Mouse (Mus musculus) limb, embryonic 14.5 days (tissue): ENCODE results near the gene Jmjd4. TPM values are rescaled to one million over a fixed set of nuclear protein-coding genes. Genes with fewer than 3 reads are reported as not detected.

Source experiments
- ATAC-seq: fragments of 200-750 bp; cut with Nextera tagmentation; 2 replicates; pipeline ENCODE4 v1.8.0; 2017; ENCODE audit warnings: low read depth, moderate number of reproducible peaks, moderate TSS enrichment; ENCODE audit not compliant: low FRiP score
- DNase-seq: peaks from one replicate; pipeline ENCODE4 v3.0.0-alpha.2; 2015; ENCODE audit warnings: low spot score
- H3K27ac ChIP-seq: fragments of 300-500 bp; sonication (generic); replicated peaks from 2 replicates; pipeline ENCODE4 v1.5.1; 2014; ENCODE audit warnings: low read depth, mild to moderate bottlenecking, low read length, moderate library complexity, mixed read lengths
- H3K27me3 ChIP-seq: fragments of 300-500 bp; sonication (generic); 2 replicates; pipeline ENCODE4 v1.6.1; 2014; ENCODE audit warnings: low read length, mixed read lengths; ENCODE audit not compliant: control insufficient read depth, insufficient read depth
- H3K36me3 ChIP-seq: fragments of 300-500 bp; sonication (generic); 2 replicates; pipeline ENCODE4 v1.6.1; 2014; ENCODE audit warnings: mild to moderate bottlenecking, low read length, moderate library complexity, mixed read lengths; ENCODE audit not compliant: control insufficient read depth, insufficient read depth
- H3K4me1 ChIP-seq: fragments of 300-500 bp; sonication (generic); 2 replicates; pipeline ENCODE4 v1.6.1; 2014; ENCODE audit warnings: antibody characterized with exemption, low read length, mixed read lengths; ENCODE audit not compliant: control insufficient read depth, insufficient read depth
- H3K4me2 ChIP-seq: fragments of 300-500 bp; sonication (generic); replicated peaks from 2 replicates; pipeline ENCODE4 v1.6.1; 2014; ENCODE audit warnings: low read depth, mild to moderate bottlenecking, low read length, moderate library complexity; ENCODE audit not compliant: severe bottlenecking
- H3K4me3 ChIP-seq: fragments of 300-500 bp; sonication (generic); replicated peaks from 2 replicates; pipeline ENCODE4 v1.5.1; 2014; ENCODE audit warnings: low read length
- H3K9ac ChIP-seq: fragments of 300-500 bp; sonication (generic); 2 replicates; pipeline ENCODE4 v1.6.1; 2014; ENCODE audit warnings: mild to moderate bottlenecking, low read depth, low read length, moderate library complexity; ENCODE audit not compliant: severe bottlenecking
- H3K9me3 ChIP-seq: fragments of 300-500 bp; sonication (generic); 2 replicates; pipeline ENCODE4 v1.6.1; 2016; ENCODE audit warnings: low read length; ENCODE audit not compliant: control insufficient read depth
- POLR2A ChIP-seq: fragments of 200-500 bp; IDR thresholded peaks from 2 replicates; pipeline ENCODE4 v1.8.0; 2012; ENCODE audit warnings: inconsistent platforms, mild to moderate bottlenecking, moderate library complexity, borderline replicate concordance; ENCODE audit not compliant: insufficient read depth, insufficient read length; ENCODE audit errors: extremely low read depth
- WGBS: fragments of 180-500 bp; shearing (Covaris S2); extraction: QIAGEN DNeasy Blood & Tissue Kit; methylation state at CpG from one replicate; pipeline ENCODE4 v1.1.7; 2014; 5-methylcytosine and 5-hydroxymethylcytosine counted together
- polyA plus RNA-seq, 2 experiments: library from polyadenylated mRNA; depleted of rRNA in 1 of 2; stranded (reverse) in 1 of 2; unstranded in 1 of 2; fragments of >200 nt; fragmentation: Nextera tagmentation in 1 of 2; extraction: Ambion mirVana in 1 of 2; gene quantifications; 2 replicates each; pipeline versions ENCODE4 v1.2.1 to v1.2.3; 2012 to 2014

Gene Jmjd4
- polyA plus RNA-seq, 2 experiments = 11.5 to 11.7 TPM

- Histone ChIP-seq H3K9me3 (no peaks in the 10 kb centered on the region), H3K27me3 (no peaks in the 10 kb centered on the region), H3K36me3 (peaks cover 64% of the 10 kb centered on the region), H3K27ac (0 out of 2 replicates have a peak overlapping the region, but pooled peaks have one; percentile 13), H3K4me1 (no peaks in the 10 kb centered on the region), H3K9ac (no peak overlapping the region), H3K4me3 (no peak overlapping the region), H3K4me2 (no peak overlapping the region)
- peak; percentile 65 for DNase-seq
- ATAC-seq = 0 out of 2 replicates have a peak, but pooled peaks have one; percentile 37
- whole genome bisulfite sequencing = 32% methylated on average over 7 of the region's 7 CpGs
- no peak for TF ChIP-seq POLR2A
These were observed 24.2 kb upstream of the Jmjd4 start for GRCm38 (mm10) chr11:59425671-59426101.

DNA sequence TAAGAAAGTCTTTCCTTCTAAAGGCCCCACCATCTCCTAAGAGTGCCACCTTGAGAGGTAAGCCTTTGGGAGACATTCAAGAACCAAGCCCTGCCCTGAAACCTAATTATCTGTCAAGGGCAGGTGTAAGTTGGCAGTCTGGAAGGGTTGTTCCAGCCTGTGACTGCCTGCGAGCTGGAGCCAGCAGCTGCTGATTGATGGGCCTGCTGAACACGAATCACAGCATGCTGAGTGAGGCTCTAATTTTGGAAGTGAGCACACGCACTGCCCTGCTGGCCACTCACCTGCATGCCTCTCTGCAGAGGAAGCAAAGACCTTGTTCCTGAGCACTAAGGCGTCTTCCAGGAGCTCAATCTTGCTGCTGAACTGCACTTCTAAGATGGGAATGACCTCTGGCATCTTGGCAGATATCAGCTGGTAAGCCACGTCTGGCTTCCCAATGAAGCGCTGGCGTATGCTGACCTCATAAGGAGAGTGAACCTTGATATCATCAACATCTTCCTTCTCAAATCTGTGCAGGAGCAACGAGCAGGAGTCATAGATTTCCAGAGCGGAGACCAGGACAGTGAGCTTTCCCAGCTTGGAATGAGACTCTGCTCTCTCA, 21.7 kb upstream of the Jmjd4 start:
- Histone ChIP-seq H3K4me2 (no peak overlapping the region), H3K4me1 (no peaks in the 10 kb centered on the region), H3K27me3 (no peaks in the 10 kb centered on the region), H3K9ac (no peak overlapping the region), H3K27ac (no peak overlapping the region), H3K4me3 (no peak overlapping the region), H3K9me3 (no peaks in the 10 kb centered on the region), H3K36me3 (peaks cover 53% of the 10 kb centered on the region)
- ATAC-seq (no peak), DNase-seq (no peak)
- TF ChIP-seq POLR2A = no peak
- WGBS = 89% methylated on average over 9 of the region's 9 CpGs

DNA sequence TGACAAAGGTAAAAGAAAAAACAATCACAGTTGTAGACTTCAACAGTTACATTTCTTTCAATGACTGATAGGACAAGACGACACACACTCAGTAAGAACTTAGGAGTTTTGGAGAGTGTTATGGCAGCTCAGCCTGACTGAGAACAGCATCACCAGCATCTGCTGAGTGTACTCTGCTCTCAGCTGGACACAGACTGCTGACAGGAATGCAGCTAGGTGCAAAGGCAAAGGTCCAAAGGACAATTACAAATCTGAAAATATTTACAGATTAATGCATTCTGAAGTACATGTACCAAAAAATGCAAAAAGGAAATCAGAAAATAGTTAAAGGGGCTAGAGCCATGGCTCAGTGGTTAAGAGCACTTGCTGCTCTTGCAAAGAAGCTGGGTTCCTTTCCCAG, 19.9 kb upstream of the Jmjd4 start:
- no peaks in the 10 kb centered on the region for H3K4me1 ChIP-seq
- WGBS = 78% methylated on average over 1 of the region's 1 CpGs
- no peak overlapping the region for H3K4me2 ChIP-seq
- H3K36me3 ChIP-seq = peaks cover 36% of the 10 kb centered on the region
- TF ChIP-seq POLR2A = no peak
- no peak overlapping the region for H3K27ac ChIP-seq
- no peak overlapping the region for H3K9ac ChIP-seq
- H3K4me3 ChIP-seq = no peak overlapping the region
- no peak for ATAC-seq
- DNase-seq = no peak
- H3K9me3 ChIP-seq = no peaks in the 10 kb centered on the region
- H3K27me3 ChIP-seq = no peaks in the 10 kb centered on the region

DNA sequence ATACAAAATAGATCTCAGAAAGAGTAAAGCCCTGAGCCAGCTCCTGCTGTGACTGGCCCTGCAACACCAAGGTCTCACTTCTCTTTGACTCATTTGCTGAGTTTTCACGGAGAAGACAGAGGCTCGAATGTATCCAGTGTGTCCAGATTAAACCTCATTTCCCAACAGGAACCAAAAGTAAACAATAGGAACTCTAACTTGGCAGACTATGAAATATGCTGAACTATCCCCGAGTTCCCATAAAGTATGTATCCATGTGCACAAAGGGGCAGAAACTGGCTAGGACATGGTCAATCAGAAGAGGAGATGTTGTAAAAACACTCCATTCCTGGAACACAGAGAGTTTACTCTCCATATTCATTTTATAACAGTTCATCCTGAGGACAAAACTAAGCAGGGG, 17.6 kb upstream of the Jmjd4 start:
- Histone ChIP-seq H3K27me3 (no peaks in the 10 kb centered on the region), H3K4me1 (no peaks in the 10 kb centered on the region), H3K36me3 (peaks cover 29% of the 10 kb centered on the region), H3K9me3 (peaks cover 5% of the 10 kb centered on the region), H3K9ac (no peak overlapping the region), H3K4me3 (no peak overlapping the region), H3K4me2 (no peak overlapping the region), H3K27ac (no peak overlapping the region)
- DNase-seq = no peak
- ATAC-seq = peak; percentile 65
- 50% methylated on average over 3 of the region's 3 CpGs for WGBS
- no peak for TF ChIP-seq POLR2A

DNA sequence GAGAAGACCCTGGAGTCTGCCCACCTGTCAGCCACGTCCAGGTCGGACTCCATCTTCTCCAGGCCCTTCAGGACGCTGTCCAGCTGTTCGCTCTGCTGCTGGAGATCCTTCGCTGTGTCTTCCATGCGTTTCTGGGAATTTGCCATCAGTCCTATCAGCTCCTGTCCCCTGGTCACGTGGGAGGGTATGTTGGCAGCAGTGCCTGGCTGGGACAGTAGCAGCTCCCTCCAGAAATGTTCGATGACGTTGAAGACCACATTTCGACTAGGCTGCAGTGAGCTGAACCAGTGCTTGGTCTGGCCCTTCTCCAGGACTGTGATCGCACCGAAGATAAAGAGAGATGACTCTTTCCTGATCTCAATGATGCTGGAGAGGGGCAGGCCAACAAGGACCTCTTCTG, 11.9 kb upstream of the Jmjd4 start:
- Histone ChIP-seq H3K9ac (no peak overlapping the region), H3K4me1 (no peaks in the 10 kb centered on the region), H3K4me2 (no peak overlapping the region), H3K27ac (no peak overlapping the region), H3K9me3 (peaks cover 5% of the 10 kb centered on the region), H3K4me3 (no peak overlapping the region), H3K27me3 (no peaks in the 10 kb centered on the region), H3K36me3 (peaks cover 31% of the 10 kb centered on the region)
- no peak for TF ChIP-seq POLR2A
- ATAC-seq (no peak), DNase-seq (no peak)
- 94% methylated on average over 12 of the region's 12 CpGs for WGBS
